Mouse (Mus musculus) intestine, embryonic 14.5 days (tissue): ENCODE measurements around the gene Xaf1. TPM values are rescaled to one million over a fixed set of nuclear protein-coding genes. Genes with fewer than 3 reads are reported as not detected.

Source experiments
- ATAC-seq: fragments of 200-750 bp; cut with Nextera tagmentation; replicated peaks from 2 replicates; pipeline ENCODE4 v1.8.0; 2017; ENCODE audit warnings: low read depth, moderate number of reproducible peaks, moderate TSS enrichment, moderate library complexity; ENCODE audit not compliant: low FRiP score, low TSS enrichment
- DNase-seq: peaks from one replicate; pipeline ENCODE4 v3.0.0-alpha.2; 2018; ENCODE audit warnings: low spot score
- H3K27ac ChIP-seq: fragments of 300-500 bp; sonication (generic); 2 replicates; pipeline ENCODE4 v1.5.1; 2014; ENCODE audit warnings: low read depth, mild to moderate bottlenecking, control low read depth
- H3K27me3 ChIP-seq: fragments of 300-500 bp; sonication (generic); replicated peaks from 2 replicates; pipeline ENCODE4 v1.6.1; 2014; ENCODE audit warnings: low read length, control low read depth; ENCODE audit not compliant: control insufficient read depth, insufficient read depth
- H3K36me3 ChIP-seq: fragments of 300-500 bp; sonication (generic); 2 replicates; pipeline ENCODE4 v1.6.1; 2014; ENCODE audit warnings: low read length, control low read depth; ENCODE audit not compliant: control insufficient read depth, insufficient read depth
- H3K4me1 ChIP-seq: fragments of 300-500 bp; sonication (generic); replicated peaks from 2 replicates; pipeline ENCODE4 v1.6.1; 2014; ENCODE audit warnings: low read length, control low read depth, mixed read lengths; ENCODE audit not compliant: control insufficient read depth, insufficient read depth
- H3K4me2 ChIP-seq: fragments of 300-500 bp; sonication (generic); 2 replicates; pipeline ENCODE4 v1.6.1; 2014; ENCODE audit warnings: low read length
- H3K4me3 ChIP-seq: fragments of 300-500 bp; sonication (generic); 2 replicates; pipeline ENCODE4 v1.5.1; 2014; ENCODE audit warnings: low read depth, low read length, control low read depth, mixed read lengths
- H3K9ac ChIP-seq: fragments of 300-500 bp; sonication (generic); 2 replicates; pipeline ENCODE4 v1.6.1; 2014; ENCODE audit warnings: mild to moderate bottlenecking, low read length
- H3K9me3 ChIP-seq: fragments of 300-500 bp; sonication (generic); 2 replicates; pipeline ENCODE4 v1.6.1; 2016; ENCODE audit warnings: low read length, control low read depth; ENCODE audit not compliant: control insufficient read depth
- WGBS: fragments of 180-500 bp; shearing (Covaris S2); extraction: QIAGEN DNeasy Blood & Tissue Kit; methylation state at CpG from one replicate; pipeline ENCODE4 v1.1.7; 2014; 5-methylcytosine and 5-hydroxymethylcytosine counted together
- polyA plus RNA-seq: library from polyadenylated mRNA; unstranded; fragments of >200 nt; fragmentation: Nextera tagmentation; extraction: Ambion mirVana; gene quantifications from 2 replicates; pipeline ENCODE4 v1.2.1, GENCODE M21; 2014

Xaf1 gene
- polyA plus RNA-seq, 1 experiment from 2014 or later: 3.4 TPM

DNA sequence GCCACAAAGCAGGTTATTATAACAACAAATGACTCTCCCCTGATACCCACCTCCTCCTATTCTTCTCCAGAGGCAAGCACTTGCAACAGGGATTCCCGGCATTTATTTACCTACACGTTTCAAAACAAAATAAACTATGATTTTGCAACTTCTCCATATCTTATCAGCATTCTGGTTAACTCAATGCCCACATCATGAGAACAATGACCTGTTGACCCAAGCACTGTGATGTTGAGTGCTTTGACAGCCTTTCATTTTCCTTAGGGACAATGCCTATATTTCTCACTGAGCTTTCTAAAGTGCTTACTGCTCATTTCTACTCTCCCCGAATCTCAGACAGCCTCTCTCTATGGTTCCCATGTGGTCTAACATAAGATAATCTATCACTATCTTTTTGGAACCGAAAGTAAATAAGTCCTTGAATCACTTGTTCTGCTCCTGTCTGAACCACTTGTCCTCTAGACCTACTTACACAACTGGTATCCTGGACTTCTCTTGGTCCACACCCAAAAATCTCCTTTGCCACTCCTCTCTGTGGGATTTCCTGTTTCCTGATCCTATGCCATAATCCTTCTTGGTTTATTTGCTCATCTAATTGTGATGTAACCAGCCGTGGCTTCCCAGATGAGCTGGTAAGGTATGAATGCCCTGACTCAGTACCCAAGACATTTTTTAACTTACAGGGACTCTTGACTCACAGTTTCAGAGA is 20.1 kb upstream of the Xaf1 start:
- DNase-seq: no peak
- WGBS: 80% methylated on average over 5 of the region's 5 CpGs
- H3K9me3 ChIP-seq: no peaks in the 10 kb centered on the region

DNA sequence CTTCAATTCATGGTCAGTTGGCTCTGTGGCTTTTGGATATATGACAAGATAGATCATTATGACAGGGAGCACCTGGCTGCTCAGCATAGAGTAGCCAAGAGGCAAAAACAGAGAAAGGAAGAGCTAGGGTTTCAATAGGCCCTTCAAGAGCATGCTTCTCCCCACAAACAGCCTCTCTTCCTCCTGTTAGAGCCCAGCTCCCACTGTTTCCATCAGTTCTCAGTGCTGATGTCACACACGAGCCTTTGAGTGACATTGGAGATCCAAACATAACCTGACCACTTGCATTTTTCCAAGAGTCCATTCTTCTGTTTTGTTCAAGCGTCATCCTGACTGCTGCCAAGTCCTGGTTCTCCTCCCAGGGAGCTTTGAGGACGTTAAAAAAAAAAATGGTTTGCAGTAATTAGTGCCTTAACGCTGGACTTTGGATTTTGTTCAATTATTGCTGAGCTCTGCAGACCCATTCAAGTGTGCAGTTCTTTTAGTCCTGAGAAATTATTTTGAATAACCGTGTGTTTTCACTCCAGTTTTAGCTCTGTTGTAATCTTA is 19.5 kb upstream of the Xaf1 start:
- no peak for DNase-seq
- Histone ChIP-seq H3K27me3 (no peaks in the 10 kb centered on the region), H3K4me1 (no peaks in the 10 kb centered on the region), H3K27ac (no peak overlapping the region), H3K9ac (no peak overlapping the region), H3K36me3 (no peaks in the 10 kb centered on the region), H3K4me3 (no peak overlapping the region), H3K4me2 (no peak overlapping the region), H3K9me3 (no peaks in the 10 kb centered on the region)
- ATAC-seq: no peak
- 66% methylated on average over 5 of the region's 5 CpGs for WGBS

More for the DNA sequence above, 20.1 kb upstream of the Xaf1 start:
- no peak overlapping the region for H3K27ac ChIP-seq
- no peak for ATAC-seq
- H3K9ac ChIP-seq: no peak overlapping the region
- H3K36me3 ChIP-seq: no peaks in the 10 kb centered on the region
- no peaks in the 10 kb centered on the region for H3K4me1 ChIP-seq
- no peak overlapping the region for H3K4me3 ChIP-seq
- H3K4me2 ChIP-seq: no peak overlapping the region
- no peaks in the 10 kb centered on the region for H3K27me3 ChIP-seq

DNA sequence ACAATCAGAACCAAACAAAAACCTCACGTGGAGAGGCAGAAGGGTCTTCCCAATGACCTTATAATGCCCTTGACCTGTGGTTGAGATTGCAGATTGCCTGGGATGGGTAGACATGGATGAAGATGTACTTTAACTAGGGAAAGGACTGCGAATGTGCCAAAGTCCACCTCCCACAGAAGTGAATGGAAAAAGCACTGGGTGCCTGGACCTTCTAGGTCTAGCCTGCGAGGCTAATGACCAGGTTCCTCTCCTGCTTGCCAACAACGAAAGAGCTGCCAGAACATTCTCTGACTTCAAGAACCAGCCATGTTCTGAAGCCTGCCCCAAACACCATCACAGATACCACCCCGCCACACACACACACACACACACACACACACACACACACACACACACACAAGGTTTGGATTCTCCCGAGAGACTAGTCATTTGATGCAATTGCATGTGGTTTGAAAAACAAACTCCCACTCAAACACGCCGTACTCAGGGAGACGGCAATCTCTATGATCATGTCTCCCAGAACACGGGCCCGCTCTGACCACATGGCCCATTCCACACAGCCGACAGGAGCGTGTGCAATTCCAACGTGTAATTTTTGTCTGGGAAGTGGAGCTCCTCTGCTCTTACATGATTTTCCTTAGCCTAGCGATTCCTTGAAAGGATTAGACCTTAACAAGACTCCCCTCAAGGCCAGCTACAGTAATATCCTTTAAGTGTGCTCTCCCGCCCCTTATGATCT is 17.8 kb upstream of the Xaf1 start:
- Histone ChIP-seq H3K4me3 (no peak overlapping the region), H3K27me3 (no peaks in the 10 kb centered on the region), H3K27ac (no peak overlapping the region), H3K4me1 (no peaks in the 10 kb centered on the region), H3K4me2 (no peak overlapping the region), H3K9ac (no peak overlapping the region), H3K36me3 (no peaks in the 10 kb centered on the region), H3K9me3 (no peaks in the 10 kb centered on the region)
- no peak for DNase-seq
- ATAC-seq: no peak
- WGBS: 88% methylated on average over 16 of the region's 16 CpGs

DNA sequence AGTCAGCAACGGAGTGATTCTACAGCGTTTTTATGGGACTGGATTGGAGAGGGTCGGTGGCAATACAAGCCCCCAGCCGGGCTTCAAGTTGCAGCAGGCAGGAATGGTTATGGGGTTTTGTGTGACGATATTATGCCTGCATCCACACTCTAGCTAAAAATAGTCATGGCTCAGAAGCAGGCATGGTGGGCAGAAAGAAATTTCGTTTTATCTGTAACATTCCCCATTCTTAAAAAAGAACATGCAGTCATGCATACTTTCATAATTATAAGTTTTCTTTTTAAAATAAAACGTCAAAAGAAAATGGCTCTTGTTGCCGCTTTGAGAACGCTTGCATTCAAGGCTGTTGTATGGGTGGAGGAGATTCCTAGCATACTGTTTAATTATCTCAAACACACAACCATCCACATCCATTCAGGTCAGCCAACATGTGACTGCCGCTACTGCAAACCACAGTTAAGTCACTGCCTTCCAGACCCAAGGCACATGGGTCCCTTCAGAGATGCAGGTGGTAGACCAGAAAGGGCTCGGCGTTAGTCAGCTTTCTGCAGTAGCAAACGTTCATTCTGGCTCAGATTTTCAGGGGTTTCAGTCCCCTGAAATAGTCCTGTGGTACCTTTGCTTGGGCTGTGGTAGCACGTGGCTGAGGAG is 16.8 kb upstream of the Xaf1 start:
- Histone ChIP-seq H3K9ac (no peak overlapping the region), H3K27ac (no peak overlapping the region), H3K27me3 (no peaks in the 10 kb centered on the region), H3K4me3 (no peak overlapping the region), H3K9me3 (no peaks in the 10 kb centered on the region), H3K4me2 (no peak overlapping the region), H3K36me3 (no peaks in the 10 kb centered on the region), H3K4me1 (no peaks in the 10 kb centered on the region)
- 79% methylated on average over 14 of the region's 14 CpGs for WGBS
- no peak for ATAC-seq
- DNase-seq: no peak

DNA sequence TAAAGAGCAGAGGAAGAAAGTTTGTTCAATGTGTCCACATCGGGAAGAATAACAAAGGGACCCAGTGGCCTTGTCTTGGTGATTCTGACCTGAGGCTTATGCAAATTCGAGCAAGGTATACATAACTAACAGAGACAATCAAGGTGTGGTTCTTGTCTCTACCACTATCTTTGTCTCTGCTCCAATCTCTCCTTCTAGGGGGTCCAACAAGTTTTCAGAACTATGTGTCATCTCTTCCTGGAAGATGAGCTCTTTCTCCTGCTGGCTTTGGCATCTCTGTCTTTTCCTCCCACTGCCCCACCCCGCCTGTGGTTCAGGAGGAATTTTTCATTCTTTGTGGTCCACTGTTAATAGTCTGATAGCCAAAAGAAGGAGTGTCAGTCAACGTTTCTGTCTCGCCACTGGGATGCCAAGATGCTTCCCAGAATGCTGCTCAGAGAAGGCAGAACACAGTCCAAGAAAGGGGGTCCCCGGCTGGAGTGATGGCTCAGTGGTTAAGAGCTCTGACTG is 15.4 kb upstream of the Xaf1 start:
- Histone ChIP-seq H3K36me3 (no peaks in the 10 kb centered on the region), H3K4me3 (no peak overlapping the region), H3K27me3 (no peaks in the 10 kb centered on the region), H3K9ac (no peak overlapping the region), H3K4me1 (no peaks in the 10 kb centered on the region), H3K9me3 (no peaks in the 10 kb centered on the region), H3K4me2 (no peak overlapping the region), H3K27ac (no peak overlapping the region)
- no peak for DNase-seq
- 73% methylated on average over 6 of the region's 6 CpGs for WGBS
- ATAC-seq: no peak

DNA sequence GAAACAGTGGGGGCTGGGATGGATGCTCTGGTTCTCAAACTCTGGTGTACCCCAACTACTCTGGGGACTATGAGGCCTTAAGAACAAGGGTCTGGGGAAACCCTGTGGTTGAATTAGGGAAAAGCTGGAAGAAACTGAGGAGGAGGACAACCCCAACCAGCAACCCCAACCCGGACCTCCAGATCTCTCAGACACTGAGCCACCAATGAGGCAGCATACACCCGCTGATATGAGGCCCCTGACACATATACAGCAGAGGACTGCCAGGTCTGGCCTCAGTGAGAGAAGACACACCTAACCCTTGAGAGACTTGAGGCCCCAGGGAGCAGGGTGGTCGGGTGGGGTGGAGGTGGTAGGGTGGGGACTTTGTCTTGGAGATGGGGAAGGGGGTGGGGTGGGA is 14.8 kb upstream of the Xaf1 start:
- DNase-seq (no peak), ATAC-seq (no peak)
- H3K4me1 ChIP-seq: no peaks in the 10 kb centered on the region
- no peak overlapping the region for H3K27ac ChIP-seq
- 72% methylated on average over 3 of the region's 3 CpGs for WGBS
- H3K4me3 ChIP-seq: no peak overlapping the region
- no peak overlapping the region for H3K9ac ChIP-seq
- no peak overlapping the region for H3K4me2 ChIP-seq
- no peaks in the 10 kb centered on the region for H3K36me3 ChIP-seq
- no peaks in the 10 kb centered on the region for H3K9me3 ChIP-seq
- no peaks in the 10 kb centered on the region for H3K27me3 ChIP-seq

DNA sequence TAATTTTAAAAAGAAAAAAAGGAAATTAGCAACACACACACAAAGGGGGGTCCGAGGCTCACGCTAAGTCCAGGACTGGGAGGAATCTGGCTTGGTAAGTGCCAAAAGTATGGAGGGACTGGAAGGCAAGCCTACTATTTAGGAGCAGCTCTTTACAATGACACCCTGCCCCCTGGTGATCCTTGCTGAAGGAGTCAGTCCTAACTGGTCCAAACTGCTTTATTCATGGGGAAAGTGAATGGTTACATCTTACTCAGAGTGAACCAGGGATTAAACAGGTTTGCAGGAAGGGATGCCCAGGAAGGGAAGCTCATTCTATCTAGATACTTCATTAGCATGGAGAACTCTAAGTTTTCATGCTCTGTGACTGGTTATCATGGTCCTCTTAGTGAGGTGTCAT is 14.3 kb upstream of the Xaf1 start:
- no peak for DNase-seq
- Histone ChIP-seq H3K36me3 (no peaks in the 10 kb centered on the region), H3K27me3 (no peaks in the 10 kb centered on the region), H3K4me1 (no peaks in the 10 kb centered on the region), H3K9me3 (no peaks in the 10 kb centered on the region), H3K27ac (no peak overlapping the region), H3K4me2 (no peak overlapping the region), H3K4me3 (no peak overlapping the region), H3K9ac (no peak overlapping the region)
- WGBS: 91% methylated on average over 2 of the region's 2 CpGs
- no peak for ATAC-seq

DNA sequence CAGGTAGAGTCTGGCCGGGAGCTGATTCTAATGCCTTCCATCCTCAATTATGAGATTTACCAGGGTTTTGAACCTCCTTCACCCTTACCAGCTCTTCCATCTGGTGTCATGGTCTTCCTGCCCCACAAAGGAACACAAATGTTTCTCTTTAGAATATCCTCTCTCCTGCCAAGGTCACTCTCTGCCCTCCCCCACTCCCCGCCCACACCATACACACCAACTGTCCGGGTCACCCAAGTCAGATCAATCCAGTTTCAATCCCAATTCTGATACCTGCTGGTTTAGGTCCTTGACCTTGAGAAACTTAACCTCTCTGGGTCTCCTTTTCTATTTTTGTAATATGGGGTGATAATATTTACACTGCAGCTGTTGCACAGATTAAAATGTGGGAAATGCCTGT is 13.9 kb upstream of the Xaf1 start:
- H3K9ac ChIP-seq: no peak overlapping the region
- H3K27me3 ChIP-seq: no peaks in the 10 kb centered on the region
- H3K4me1 ChIP-seq: no peaks in the 10 kb centered on the region
- WGBS: 76% methylated on average over 3 of the region's 3 CpGs
- no peak overlapping the region for H3K27ac ChIP-seq
- DNase-seq (no peak), ATAC-seq (no peak)
- H3K36me3 ChIP-seq: no peaks in the 10 kb centered on the region
- no peaks in the 10 kb centered on the region for H3K9me3 ChIP-seq
- no peak overlapping the region for H3K4me3 ChIP-seq
- no peak overlapping the region for H3K4me2 ChIP-seq
